Mouse (Mus musculus) erythroblast, adult 5-6 weeks (primary cell): ENCODE measurements around the gene Ptprn2. TPM values are rescaled to one million over a fixed set of nuclear protein-coding genes. Genes with fewer than 3 reads are reported as not detected.

Experiments
- ATAC-seq: replicated peaks from 2 replicates; pipeline ENCODE4 v1.8.0; 2016; ENCODE audit warnings: moderate number of reproducible peaks, mild to moderate bottlenecking, moderate TSS enrichment, inconsistent platforms; ENCODE audit not compliant: poor library complexity, low FRiP score, severe bottlenecking
- total RNA-seq, 2 experiments: library from RNA; stranded (forward) in 1 of 2; stranded (reverse) in 1 of 2; fragments of 150-400 nt in 1 of 2; fragments of 200-764, 138-1000 nt in 1 of 2; gene quantifications; 2 replicates each; pipeline versions ENCODE4 v1.2.3 to v1.2.4; 2015 to 2017; ENCODE audit warnings: low replicate concordance in 2 of 2

Gene Ptprn2
- total RNA-seq, 2 experiments from 2014 or later = not detected

- ATAC-seq = no peak
Measured at GRCm38 (mm10) chr12:116842723-116843272, 357.3 kb downstream of the Ptprn2 start.

GRCm38 (mm10) chr12:116846220-116846619 lies 360.7 kb downstream of the Ptprn2 start:
- ATAC-seq = no peak

GRCm38 (mm10) chr12:116847021-116847420 lies 361.5 kb downstream of the Ptprn2 start:
- ATAC-seq = no peak

- ATAC-seq = no peak
Measured at GRCm38 (mm10) chr12:116856307-116856706, 370.8 kb downstream of the Ptprn2 start.

GRCm38 (mm10) chr12:116861360-116862017 lies 376.0 kb downstream of the Ptprn2 start:
- no peak for ATAC-seq

GRCm38 (mm10) chr12:116863291-116863899 lies 377.9 kb downstream of the Ptprn2 start:
- no peak for ATAC-seq

- no peak for ATAC-seq
Measured at GRCm38 (mm10) chr12:116873866-116874585, 388.5 kb downstream of the Ptprn2 start.

GRCm38 (mm10) chr12:116887496-116888281 lies 402.2 kb downstream of the Ptprn2 start:
- ATAC-seq = no peak

- no peak for ATAC-seq
Measured at GRCm38 (mm10) chr12:116888856-116889255, 403.3 kb downstream of the Ptprn2 start.

- no peak for ATAC-seq
Measured at GRCm38 (mm10) chr12:116892584-116892983, 407.1 kb downstream of the Ptprn2 start.

GRCm38 (mm10) chr12:116896651-116897050 lies 411.1 kb downstream of the Ptprn2 start:
- ATAC-seq = no peak

- ATAC-seq = no peak
Measured at GRCm38 (mm10) chr12:116901773-116902172, 416.3 kb downstream of the Ptprn2 start.

GRCm38 (mm10) chr12:116907424-116907823 lies 421.9 kb downstream of the Ptprn2 start:
- ATAC-seq = no peak

GRCm38 (mm10) chr12:116908668-116909067 lies 423.1 kb downstream of the Ptprn2 start:
- no peak for ATAC-seq

GRCm38 (mm10) chr12:116916776-116917175 lies 431.3 kb downstream of the Ptprn2 start:
- ATAC-seq = no peak

- no peak for ATAC-seq
Measured at GRCm38 (mm10) chr12:116919185-116919584, 433.7 kb downstream of the Ptprn2 start.

GRCm38 (mm10) chr12:116919691-116920526 lies 434.4 kb downstream of the Ptprn2 start:
- ATAC-seq = no peak

GRCm38 (mm10) chr12:116927115-116927514 lies 441.6 kb downstream of the Ptprn2 start:
- no peak for ATAC-seq

- no peak for ATAC-seq
Measured at GRCm38 (mm10) chr12:116927516-116927915, 442.0 kb downstream of the Ptprn2 start.
